Mouse (Mus musculus) cortical plate, adult 2 months (tissue): ENCODE measurements around the gene Edn3.

Experiments
- CTCF ChIP-seq: fragments of 200-500 bp; IDR thresholded peaks from 2 replicates; pipeline ENCODE4 v1.5.1; 2011; ENCODE audit warnings: mild to moderate bottlenecking, control low read depth, low read length; ENCODE audit not compliant: insufficient read depth; ENCODE audit errors: extremely low read depth
- POLR2A ChIP-seq: fragments of 200-500 bp; IDR thresholded peaks from 2 replicates; pipeline ENCODE4 v1.6.1; 2011; ENCODE audit warnings: mild to moderate bottlenecking, low read length, control low read depth; ENCODE audit not compliant: insufficient read depth; ENCODE audit errors: extremely low read depth

- TF ChIP-seq CTCF (no peak), POLR2A (no peak)
Observed at GRCm38 (mm10) chr2:174735270-174735669, 25.1 kb upstream of the Edn3 start.
